8 mouse cellular contexts compared by ENCODE assay signal in the genomic region with DNA sequence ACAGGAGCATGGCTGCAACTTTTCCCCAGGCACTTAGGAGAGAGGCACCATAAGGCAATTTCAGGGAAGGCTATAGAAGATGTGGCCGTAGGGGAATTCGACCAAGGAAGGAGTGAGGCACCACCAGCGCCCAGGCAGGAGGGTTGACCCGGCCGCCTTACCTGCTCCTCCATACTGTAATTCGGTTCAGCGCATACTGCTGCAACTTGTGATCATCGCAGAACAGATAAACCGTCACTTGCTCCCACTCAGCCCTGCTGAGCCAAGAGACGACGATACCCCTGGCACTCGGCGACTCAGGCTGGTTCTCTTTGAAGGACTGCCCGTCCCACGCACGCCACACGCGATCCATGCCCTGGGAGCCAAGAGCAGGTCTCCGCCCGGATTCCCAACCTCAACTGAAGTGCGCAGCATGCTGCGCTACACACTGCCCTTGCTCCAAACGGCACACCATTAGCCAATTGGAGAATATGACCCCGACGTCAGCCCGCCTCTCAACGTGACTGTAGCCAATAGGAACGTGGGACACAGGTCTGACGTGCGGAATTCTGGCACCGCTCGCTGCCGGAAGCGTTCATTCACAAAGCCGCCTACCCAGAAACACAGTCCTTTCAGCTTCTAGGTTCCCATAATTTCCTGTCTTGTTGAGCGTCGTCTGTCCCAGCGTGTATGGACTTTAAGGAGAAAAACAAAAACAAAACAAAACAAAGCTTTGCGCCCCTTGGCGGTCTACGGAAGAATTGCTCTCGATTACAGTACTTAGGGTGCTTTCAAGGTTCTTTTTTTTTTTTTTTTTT. TPM values are rescaled to one million over a fixed set of nuclear protein-coding genes. Genes with fewer than 3 reads are reported as not detected.
DNase-seq lines count a peak whose midpoint lies in the region; ATAC-seq lines count a peak whose summit lies in the region.

Las1l (minus strand) TSS at position 466 of the 797 bp plus-strand sequence.

- peak within 1 kb of the TSS; percentile 58 for H3K9ac ChIP-seq in hindbrain, embryonic 16.5 days (ENCODE audit: low read depth, low read length)

- peak within 1 kb of the TSS; percentile 39 for H3K27ac ChIP-seq in hindbrain, embryonic 16.5 days (ENCODE audit: low read depth, low read length)
- 0 out of 2 replicates have a peak within 1 kb of the TSS, but pooled peaks have one; percentile 15 for H3K27ac ChIP-seq in macrophage

- H3K79me2 ChIP-seq in macrophage (ENCODE audit: inconsistent target) = peaks cover 10% of the 10 kb centered on the region; the same call in 1 of the 2 replicates

- H3K9me3 ChIP-seq in hindbrain, embryonic 16.5 days (ENCODE audit: control insufficient read depth, low read length) = no peaks in the 10 kb centered on the region

- no peaks in the 10 kb centered on the region for H3K36me3 ChIP-seq in hindbrain, embryonic 16.5 days (ENCODE audit: control insufficient read depth, insufficient read depth, low read length)
- no peaks in the 10 kb centered on the region for H3K36me3 ChIP-seq in macrophage (ENCODE audit: inconsistent target)

- ATAC-seq in hindbrain, embryonic 16.5 days = peak; percentile 100

- peak within 1 kb of the TSS; percentile 56 for H3K4me3 ChIP-seq in hindbrain, embryonic 16.5 days (ENCODE audit: low read length)
- peak within 1 kb of the TSS; percentile 64 for H3K4me3 ChIP-seq in macrophage (ENCODE audit: inconsistent target)

- peak within 1 kb of the TSS; percentile 67 for H3K4me2 ChIP-seq in hindbrain, embryonic 16.5 days (ENCODE audit: low read length)

- WGBS in hindbrain, embryonic 16.5 days = 23% methylated on average over 42 of the region's 42 CpGs
- 21% methylated on average over 41 of the region's 42 CpGs for WGBS in macrophage (ENCODE audit: missing documents)

- peaks cover 5% of the 10 kb centered on the region for H3K4me1 ChIP-seq in hindbrain, embryonic 16.5 days (ENCODE audit: control insufficient read depth, insufficient read depth, low read depth, low read length)

- DNase-seq in WW6 (ENCODE audit: low read depth, low spot score) = peak; percentile 74
- DNase-seq in cerebellum, postnatal 4 days (ENCODE audit: low spot score in 2 of 2) = peak; percentile 64 to 79
- DNase-seq in gastrocnemius, adult 18-20 months (ENCODE audit: low spot score) = peak; percentile 90
- DNase-seq in left cerebral cortex, adult 18-20 months (ENCODE audit: low spot score in 2 of 2) = peak; percentile 82 to 88
- peak; percentile 94 for DNase-seq in right cerebral cortex, adult 18-20 months
- DNase-seq in urinary bladder, postnatal 10 days (ENCODE audit: low spot score) = peak; percentile 47

- H3K27me3 ChIP-seq in hindbrain, embryonic 16.5 days (replicated peaks; ENCODE audit: control insufficient read depth, insufficient read depth, low read length) = no peaks in the 10 kb centered on the region

RNA-seq across cellular contexts. Expression of gene Las1l, which starts in this region (rescaled TPM):
- 10 to 100 TPM; 26.9 to 28.6 TPM for total RNA-seq in gastrocnemius, adult 18-20 months (2021)
- polyA plus RNA-seq in hindbrain, embryonic 16.5 days (2015; fragmentation: Nextera tagmentation; extraction: Ambion mirVana) = 107 and 112 TPM in 2 replicates
- 10 to 100 TPM; 55.4 to 62.2 TPM for total RNA-seq in left cerebral cortex, adult 18-20 months (2021)
- 10 to 100 TPM in 23 of 26 experiments, 1 to 10 TPM in 3; 8.7 to 37.5 (median 25.9) TPM for total RNA-seq in macrophage (2018; cell fraction: chromatin; rRNA removed)
- total RNA-seq in macrophage (2018; cell fraction: cytosol; rRNA removed) = 10 to 100 TPM in 20 of 26 experiments, 1 to 10 TPM in 6; 7.5 to 14.3 (median 10.7) TPM
- total RNA-seq in macrophage (2018; cell fraction: nucleus; rRNA removed) = 10 to 100 TPM in 14 of 26 experiments, 1 to 10 TPM in 12; 6.4 to 29.1 (median 11.9) TPM
- polyA plus RNA-seq in macrophage (2018) = 11.8 to 22.0 TPM (median 21.4 TPM) in 3 replicates

Comparison
In these comparisons a context has a peak if more than half of its experiments do, and no peak if none do; other contexts are left out.
1. Peak in every context shown above with its lines: DNase-seq, ATAC-seq, H3K4me3 ChIP-seq and H3K27ac ChIP-seq.